In the genomic region with DNA sequence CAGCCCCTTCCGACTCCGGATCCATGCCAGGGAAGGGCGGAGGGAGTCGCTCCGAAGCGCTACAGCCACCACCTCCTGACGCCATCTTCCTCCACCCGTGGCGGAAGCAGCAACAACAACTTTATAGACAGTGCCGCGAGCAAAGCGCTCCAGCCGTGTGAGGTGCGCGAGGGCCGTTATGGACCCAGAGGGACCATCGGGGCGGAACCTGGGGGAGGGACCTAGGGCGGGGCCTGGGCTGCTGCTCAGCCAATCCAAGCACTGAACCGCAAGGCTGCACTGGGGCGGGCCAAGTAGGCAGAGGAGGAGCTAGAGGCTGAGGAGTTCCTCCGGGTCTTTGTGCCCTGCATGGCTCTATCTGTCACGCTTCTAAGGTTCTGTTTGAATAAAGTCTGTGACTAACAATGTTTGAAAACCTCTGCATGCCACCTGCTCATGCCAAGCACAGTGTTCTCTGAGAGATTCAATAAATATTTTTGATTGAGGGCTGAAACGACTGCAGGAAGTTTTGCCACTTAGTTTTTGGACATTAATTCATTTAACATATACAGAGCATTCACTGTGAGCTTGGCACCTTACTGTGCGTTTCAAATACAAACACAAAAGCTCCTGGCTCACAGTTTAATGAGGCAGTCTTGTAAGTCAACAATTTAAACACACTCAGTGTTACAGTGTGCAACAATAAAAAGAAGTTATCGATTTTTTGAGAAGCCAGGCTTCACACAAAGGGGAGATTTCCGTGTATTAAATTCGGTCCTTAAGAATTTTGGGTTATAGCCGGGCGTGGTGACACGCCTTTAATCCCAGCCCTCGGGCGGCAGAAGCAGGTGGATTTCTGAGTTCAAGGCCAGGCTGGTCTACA, we compare ENCODE assay signal across 8 mouse cellular contexts. TPM values are rescaled to one million over a fixed set of nuclear protein-coding genes. Genes with fewer than 3 reads are reported as not detected.
DNase-seq lines count a peak whose midpoint lies in the region; ATAC-seq and TF ChIP-seq lines count a peak whose summit lies in the region.

No protein-coding gene starts in this region.

- WGBS in forebrain, embryonic 15.5 days, result 11% methylated on average over 33 of the region's 33 CpGs
- WGBS in lung, adult 2 months, result 16% methylated on average over 33 of the region's 33 CpGs

- in situ Hi-C loops in ES-E14 (cut with MboI; ENCODE audit: low sequenced_read_pairs in 2 of 2, unreplicated experiment in 2 of 2), result no loop called here

- H3K4me3 ChIP-seq in ES-E14 (ENCODE audit: insufficient read depth in 1 of 2, low read depth in 1 of 2, low read length in 2 of 2, poor library complexity in 1 of 2, severe bottlenecking in 1 of 2), result peak overlapping the region; percentile 63 to 92
- peak overlapping the region; percentile 61 for H3K4me3 ChIP-seq in forebrain, embryonic 15.5 days
- H3K4me3 ChIP-seq in lung, adult 2 months (replicated peaks; ENCODE audit: extremely low read depth, low read depth, low read length), result peak overlapping the region; percentile 88

- H3K4me2 ChIP-seq in forebrain, embryonic 15.5 days (replicated peaks), result peak overlapping the region; percentile 63

- ATAC-seq in forebrain, embryonic 15.5 days (replicated peaks), result peak; percentile 98
- peak; percentile 88 for ATAC-seq in neutrophil, adult 5-6 weeks (ENCODE audit: extremely low read depth, insufficient number of reproducible peaks, low FRiP score, poor library complexity, severe bottlenecking)

- DNase-seq in ES-E14 (ENCODE audit: low read depth, low spot score), result peak; percentile 96
- DNase-seq in cerebellum, adult 11-12 months, result peak; percentile 97
- DNase-seq in heart, postnatal 25 days (ENCODE audit: low spot score), result peak; percentile 97
- DNase-seq in layer of hippocampus, adult 18-20 months (ENCODE audit: low spot score in 2 of 2), result peak; percentile 94 to 96
- peak; percentile 96 for DNase-seq in lung, adult 2 months
- DNase-seq in thymus, adult 18-20 months, result peak; percentile 98

- TF ChIP-seq POLR2A in lung, adult 2 months (IDR thresholded peaks at IDR 0.05; ENCODE audit: borderline replicate concordance, extremely low read depth, low read depth, low read length), result peak; percentile 98

- H3K27ac ChIP-seq in ES-E14 (ENCODE audit: insufficient read depth, low read depth, low read length, poor library complexity, severe bottlenecking), result no peak overlapping the region
- peak overlapping the region; percentile 89 for H3K27ac ChIP-seq in forebrain, embryonic 15.5 days (replicated peaks)

- H3K4me1 ChIP-seq in ES-E14 (ENCODE audit: control insufficient read depth in 2 of 2, insufficient read depth in 2 of 2, low read length in 2 of 2, poor library complexity in 1 of 2), result peaks cover 0 to 3% of the 10 kb centered on the region in 2 experiments; a peak in 1 of 4 replicates
- H3K4me1 ChIP-seq in forebrain, embryonic 15.5 days, result peaks cover 52% of the 10 kb centered on the region
- peaks cover 8% of the 10 kb centered on the region for H3K4me1 ChIP-seq in lung, adult 2 months (ENCODE audit: control insufficient read depth, insufficient read depth, low read length)

- H3K9me3 ChIP-seq in ES-E14 (ENCODE audit: control insufficient read depth, insufficient read depth, low read depth, low read length), result no peaks in the 10 kb centered on the region
- no peaks in the 10 kb centered on the region for H3K9me3 ChIP-seq in forebrain, embryonic 15.5 days

- no peaks in the 10 kb centered on the region for H3K36me3 ChIP-seq in ES-E14 (ENCODE audit: control insufficient read depth, insufficient read depth, low read length, poor library complexity, severe bottlenecking)
- no peaks in the 10 kb centered on the region for H3K36me3 ChIP-seq in forebrain, embryonic 15.5 days

- intact Hi-C loops in heart, postnatal 25 days (cut with DNase I), result loop anchor here (5.0 kb wide), 1 partner anchor 63 kb away; the partner anchor contains the start of gene Ppib

- H3K9ac ChIP-seq in ES-E14 (ENCODE audit: insufficient read depth, low read depth, low read length, poor library complexity, severe bottlenecking), result peak overlapping the region; percentile 19
- peak overlapping the region; percentile 78 for H3K9ac ChIP-seq in forebrain, embryonic 15.5 days (replicated peaks)

- no peak for TF ChIP-seq CTCF in lung, adult 2 months (IDR thresholded peaks at IDR 0.05; ENCODE audit: insufficient read depth, low read length)

- no peaks in the 10 kb centered on the region for H3K27me3 ChIP-seq in forebrain, embryonic 15.5 days

TF ChIP-seq in ES-E14, 5 proteins besides CTCF, POLR2A, EP300 and RAD21:
- peak; percentile 62; the same call in 1 of the 2 replicates for TF ChIP-seq ZNF384 (IDR thresholded peaks at IDR 0.05; ENCODE audit: low read depth, low read length)
- TF ChIP-seq HCFC1 (IDR thresholded peaks at IDR 0.05; ENCODE audit: borderline replicate concordance, insufficient read depth, low read length), result peak; percentile 84
- TF ChIP-seq MAFK (IDR thresholded peaks at IDR 0.05; ENCODE audit: insufficient read depth, low read depth, low read length), result no peak
- TF ChIP-seq CHD2 (IDR thresholded peaks at IDR 0.05; ENCODE audit: low read depth, low read length), result no peak
- TF ChIP-seq ZC3H11A (IDR thresholded peaks at IDR 0.05; ENCODE audit: borderline replicate concordance, low read depth, low read length), result no peak

RNA-seq across cellular contexts. Expression of gene Snx1, which starts 1.5 kb away (rescaled TPM):
- total RNA-seq in ES-E14 (2012; rRNA removed), result 27.4 and 42.4 TPM in 2 replicates
- 109 TPM in 2 replicates for polyA plus RNA-seq in forebrain, embryonic 15.5 days (2015; fragmentation: Nextera tagmentation; extraction: Ambion mirVana)
- total RNA-seq in heart, postnatal 25 days (2021), result 10 to 100 TPM; 27.6 to 30.4 TPM
- 10 to 100 TPM; 91.8 to 94.8 TPM for total RNA-seq in layer of hippocampus, adult 18-20 months (2021)
- polyA plus RNA-seq in lung, adult 2 months (2012; rRNA removed), result 50.7 and 57.3 TPM in 2 replicates
- 86.3 and 104 TPM in 2 replicates for total RNA-seq in neutrophil, adult 5-6 weeks (2017)

RNA-seq across cellular contexts. Expression of gene Ciao2a, which starts 1.5 kb away (rescaled TPM):
- total RNA-seq in ES-E14 (2012; rRNA removed), result 31.7 and 55.9 TPM in 2 replicates
- polyA plus RNA-seq in forebrain, embryonic 15.5 days (2015; fragmentation: Nextera tagmentation; extraction: Ambion mirVana), result 87.5 and 89.0 TPM in 2 replicates
- 10 to 100 TPM; 62.4 to 64.9 TPM for total RNA-seq in heart, postnatal 25 days (2021)
- 10 to 100 TPM; 29.4 to 30.5 TPM for total RNA-seq in layer of hippocampus, adult 18-20 months (2021)
- polyA plus RNA-seq in lung, adult 2 months (2012; rRNA removed), result 7.3 and 13.0 TPM in 2 replicates
- 45.0 and 51.6 TPM in 2 replicates for total RNA-seq in neutrophil, adult 5-6 weeks (2017)

RNA-seq across cellular contexts. Expression of gene Dapk2, which starts 33.1 kb away (rescaled TPM):
- total RNA-seq in ES-E14 (2012; rRNA removed), result 0.90 and 1.2 TPM in 2 replicates
- polyA plus RNA-seq in forebrain, embryonic 15.5 days (2015; fragmentation: Nextera tagmentation; extraction: Ambion mirVana), result 1.4 and 1.8 TPM in 2 replicates
- 1 to 10 TPM; 5.3 TPM for total RNA-seq in heart, postnatal 25 days (2021)
- under 1 TPM; 0.76 to 0.92 TPM for total RNA-seq in layer of hippocampus, adult 18-20 months (2021)
- polyA plus RNA-seq in lung, adult 2 months (2012; rRNA removed), result 26.7 and 32.8 TPM in 2 replicates
- 0.93 and 1.6 TPM in 2 replicates for total RNA-seq in neutrophil, adult 5-6 weeks (2017)

RNA-seq across cellular contexts. Expression of gene Snx22, which starts 55.4 kb away (rescaled TPM):
- 13.1 and 17.9 TPM in 2 replicates for total RNA-seq in ES-E14 (2012; rRNA removed)
- 5.2 and 6.2 TPM in 2 replicates for polyA plus RNA-seq in forebrain, embryonic 15.5 days (2015; fragmentation: Nextera tagmentation; extraction: Ambion mirVana)
- total RNA-seq in heart, postnatal 25 days (2021), result under 1 TPM; 0.59 to 0.83 TPM
- total RNA-seq in layer of hippocampus, adult 18-20 months (2021), result 1 to 10 TPM; 5.9 to 6.1 TPM
- polyA plus RNA-seq in lung, adult 2 months (2012; rRNA removed), result 14.5 and 18.0 TPM in 2 replicates
- total RNA-seq in neutrophil, adult 5-6 weeks (2017), result 0.58 and 0.74 TPM in 2 replicates
